Mouse (Mus musculus) megakaryocyte progenitor cell, adult 5-6 weeks (primary cell): ENCODE measurements around the gene Plcg2. TPM values are rescaled to one million over a fixed set of nuclear protein-coding genes. Genes with fewer than 3 reads are reported as not detected.

ENCODE experiments used
- ATAC-seq: replicated peaks from 2 replicates; pipeline ENCODE4 v1.8.0; 2016; ENCODE audit warnings: mild to moderate bottlenecking, moderate TSS enrichment, inconsistent platforms; ENCODE audit not compliant: poor library complexity
- total RNA-seq, 2 experiments: library from RNA; stranded (forward) in 1 of 2; stranded (reverse) in 1 of 2; fragments of 157-497, 149-512 nt in 1 of 2; fragments of 200-1000 nt in 1 of 2; gene quantifications; 2 replicates each; pipeline versions ENCODE4 v1.2.3 to v1.2.4; 2015 to 2017

Gene Plcg2
- total RNA-seq, 2 experiments from 2014 or later: 47.8 to 72.9 TPM

- ATAC-seq: peak; percentile 26; the same call in 1 of the 2 replicates
Observed at GRCm38 (mm10) chr8:117684504-117684903, 186.4 kb downstream of the Plcg2 start.

Other genes starting within 250 kb of the Plcg2 start
- gene Cmip, start 241.2 kb upstream of the Plcg2 start, total RNA-seq (2015): 36.5 and 37.5 TPM in 2 replicates
- gene Cmip, start 241.2 kb upstream of the Plcg2 start, total RNA-seq (2017): 9.5 TPM in 2 replicates
- 3.4 and 4.2 TPM in 2 replicates for gene Sdr42e1, start 175.4 kb downstream of the Plcg2 start, total RNA-seq (2015)
- gene Sdr42e1, start 175.4 kb downstream of the Plcg2 start, total RNA-seq (2017): 4.4 and 5.1 TPM in 2 replicates
- not detected in 2 replicates for gene Hsd17b2, start 203.6 kb downstream of the Plcg2 start, total RNA-seq (2015)
- not detected in 2 replicates for gene Hsd17b2, start 203.6 kb downstream of the Plcg2 start, total RNA-seq (2017)